Mouse (Mus musculus) lung, embryonic 15.5 days (tissue): ENCODE data around the gene Celsr2. TPM values are rescaled to one million over a fixed set of nuclear protein-coding genes. Genes with fewer than 3 reads are reported as not detected.

ENCODE experiments used
- ATAC-seq: fragments of 200-750 bp; cut with Nextera tagmentation; 2 replicates; pipeline ENCODE4 v1.8.0; 2017; ENCODE audit warnings: moderate number of reproducible peaks, borderline replicate concordance; ENCODE audit not compliant: low FRiP score, low TSS enrichment; ENCODE audit errors: extremely low read depth
- H3K27ac ChIP-seq: fragments of 300-500 bp; sonication (generic); 2 replicates; pipeline ENCODE4 v1.5.1; 2015; ENCODE audit warnings: moderate library complexity, mild to moderate bottlenecking, inconsistent platforms
- H3K27me3 ChIP-seq: fragments of 300-500 bp; sonication (generic); 2 replicates; pipeline ENCODE4 v1.6.1; 2015; ENCODE audit warnings: inconsistent platforms
- H3K36me3 ChIP-seq: fragments of 300-500 bp; sonication (generic); 2 replicates; pipeline ENCODE4 v1.6.1; 2015; ENCODE audit warnings: inconsistent platforms
- H3K4me1 ChIP-seq: fragments of 300-500 bp; sonication (generic); 2 replicates; pipeline ENCODE4 v1.6.1; 2015; ENCODE audit warnings: inconsistent platforms
- H3K4me2 ChIP-seq: fragments of 300-500 bp; sonication (generic); 2 replicates; pipeline ENCODE4 v1.6.1; 2015; ENCODE audit warnings: inconsistent platforms, mild to moderate bottlenecking, moderate library complexity
- H3K4me3 ChIP-seq: fragments of 300-500 bp; sonication (generic); 2 replicates; pipeline ENCODE4 v1.5.1; 2015; ENCODE audit warnings: mild to moderate bottlenecking, inconsistent platforms
- H3K9ac ChIP-seq: fragments of 300-500 bp; sonication (generic); 2 replicates; pipeline ENCODE4 v1.6.1; 2015; ENCODE audit warnings: inconsistent platforms
- H3K9me3 ChIP-seq: fragments of 300-500 bp; sonication (generic); 2 replicates; pipeline ENCODE4 v1.6.1; 2016; ENCODE audit warnings: inconsistent platforms
- WGBS: fragments of 180-500 bp; shearing (Covaris S2); methylation state at CpG from one replicate; pipeline ENCODE4 v1.1.7; 2015; 5-methylcytosine and 5-hydroxymethylcytosine counted together
- polyA plus RNA-seq: library from polyadenylated mRNA; unstranded; fragments of >200 nt; fragmentation: Nextera tagmentation; extraction: Ambion mirVana; gene quantifications from 2 replicates; pipeline ENCODE4 v1.2.1, GENCODE M21; 2015

Gene Celsr2
- polyA plus RNA-seq, 1 experiment from 2014 or later = 7.5 TPM

- Histone ChIP-seq H3K9me3 (no peaks in the 10 kb centered on the region), H3K4me1 (peaks cover 17% of the 10 kb centered on the region), H3K27ac (no peak overlapping the region), H3K4me3 (no peak overlapping the region), H3K4me2 (no peak overlapping the region; the same call in 1 of the 2 replicates), H3K27me3 (no peaks in the 10 kb centered on the region), H3K36me3 (no peaks in the 10 kb centered on the region), H3K9ac (no peak overlapping the region)
- ATAC-seq = no peak
- WGBS = 45% methylated on average over 9 of the region's 9 CpGs
Observed at GRCm38 (mm10) chr3:108367173-108367572, 48.2 kb downstream of the Celsr2 start.

DNA sequence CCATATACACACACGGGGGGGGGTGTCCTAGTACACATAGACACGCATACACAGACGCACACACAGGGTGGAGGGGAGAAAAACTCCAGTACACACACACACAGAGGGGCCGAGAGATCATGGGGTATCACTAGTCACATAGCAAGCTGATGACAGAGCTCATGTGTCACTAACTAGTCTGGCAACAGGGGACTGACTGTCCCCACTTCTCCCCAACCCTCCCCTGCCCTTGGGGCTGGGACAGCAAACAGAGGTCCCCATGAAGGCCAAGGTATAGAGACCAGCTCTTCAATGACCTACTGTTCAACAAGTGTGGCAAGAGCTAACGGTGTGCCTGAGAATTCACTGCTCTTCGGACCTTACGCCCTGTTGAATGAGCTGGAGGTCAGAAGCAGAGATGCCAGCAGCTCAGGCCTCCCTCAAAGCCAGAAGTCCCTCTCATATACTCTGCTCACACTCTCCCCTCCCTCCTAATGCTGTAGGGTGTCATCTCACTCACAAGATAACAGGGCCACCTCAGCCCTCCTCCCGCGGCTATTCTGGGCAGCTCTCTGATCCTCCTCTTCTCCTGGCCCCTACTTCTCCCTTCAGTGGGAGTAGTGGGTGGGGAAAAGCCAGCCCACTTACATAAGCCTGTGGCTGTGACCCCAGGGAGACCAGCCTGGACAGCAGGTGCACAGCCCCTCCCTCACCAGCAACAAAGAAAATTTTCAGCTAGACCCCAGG, 50.9 kb downstream of the Celsr2 start, which contains the start of gene Mybphl:
TSS of gene Mybphl (plus strand) at position 642 of the 726 bp plus-strand sequence.
- Histone ChIP-seq H3K27me3 (no peaks in the 10 kb centered on the region), H3K4me2 (no peak within 1 kb of the TSS), H3K4me3 (no peak within 1 kb of the TSS), H3K27ac (no peak within 1 kb of the TSS), H3K9ac (no peak within 1 kb of the TSS), H3K9me3 (no peaks in the 10 kb centered on the region), H3K36me3 (no peaks in the 10 kb centered on the region), H3K4me1 (peaks cover 18% of the 10 kb centered on the region)
- ATAC-seq = peak; percentile 37; the same call in 1 of the 2 replicates
- 52% methylated on average over 9 of the region's 9 CpGs for WGBS

GRCm38 (mm10) chr3:108363626-108364025, 51.7 kb downstream of the Celsr2 start:
- Histone ChIP-seq H3K4me1 (peaks cover 18% of the 10 kb centered on the region), H3K9ac (no peak overlapping the region), H3K4me3 (no peak overlapping the region), H3K36me3 (no peaks in the 10 kb centered on the region), H3K4me2 (no peak overlapping the region), H3K9me3 (no peaks in the 10 kb centered on the region), H3K27me3 (no peaks in the 10 kb centered on the region), H3K27ac (no peak overlapping the region)
- 49% methylated on average over 3 of the region's 3 CpGs for WGBS
- ATAC-seq = no peak

DNA sequence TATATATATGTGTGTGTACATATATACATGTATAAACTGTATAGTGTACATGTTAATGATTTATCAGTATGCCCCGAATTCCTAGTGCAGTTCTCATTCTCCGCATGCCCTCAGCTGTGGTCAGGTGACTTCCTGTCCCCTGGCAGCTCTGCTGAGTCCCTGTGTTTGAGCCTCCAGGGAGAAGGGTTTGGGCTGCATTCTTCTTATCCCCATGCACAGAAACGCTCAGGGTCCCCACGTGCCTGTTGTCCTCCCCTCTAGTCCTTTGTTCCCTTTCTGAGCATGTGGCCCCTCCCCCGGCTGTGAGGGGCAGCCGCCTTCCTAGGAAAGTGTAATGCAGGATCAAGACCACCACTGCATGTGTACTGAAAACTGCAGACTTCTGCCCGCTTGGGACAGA, 54.5 kb downstream of the Celsr2 start:
- H3K4me2 ChIP-seq = no peak overlapping the region
- ATAC-seq = no peak

GRCm38 (mm10) chr3:108358445-108358844, 56.9 kb downstream of the Celsr2 start:
- peaks cover 43% of the 10 kb centered on the region for H3K36me3 ChIP-seq
- H3K9me3 ChIP-seq = no peaks in the 10 kb centered on the region
- H3K27ac ChIP-seq = no peak overlapping the region
- 67% methylated on average over 6 of the region's 6 CpGs for WGBS
- H3K4me1 ChIP-seq = peaks cover 12% of the 10 kb centered on the region
- H3K27me3 ChIP-seq = no peaks in the 10 kb centered on the region
- ATAC-seq = no peak
- H3K4me2 ChIP-seq = no peak overlapping the region
- H3K4me3 ChIP-seq = no peak overlapping the region
- H3K9ac ChIP-seq = no peak overlapping the region

More for the DNA sequence above, 54.5 kb downstream of the Celsr2 start:
- no peaks in the 10 kb centered on the region for H3K27me3 ChIP-seq
- WGBS = 12% methylated on average over 7 of the region's 7 CpGs
- no peaks in the 10 kb centered on the region for H3K9me3 ChIP-seq
- H3K4me1 ChIP-seq = peaks cover 18% of the 10 kb centered on the region
- H3K27ac ChIP-seq = peak overlapping the region; percentile 72
- H3K9ac ChIP-seq = no peak overlapping the region
- peaks cover 19% of the 10 kb centered on the region for H3K36me3 ChIP-seq
- H3K4me3 ChIP-seq = no peak overlapping the region

GRCm38 (mm10) chr3:108357051-108357450, 58.3 kb downstream of the Celsr2 start:
- ATAC-seq = no peak
- Histone ChIP-seq H3K9me3 (no peaks in the 10 kb centered on the region), H3K4me3 (no peak overlapping the region), H3K27me3 (no peaks in the 10 kb centered on the region), H3K4me2 (no peak overlapping the region), H3K36me3 (peaks cover 52% of the 10 kb centered on the region), H3K9ac (no peak overlapping the region), H3K4me1 (peaks cover 9% of the 10 kb centered on the region), H3K27ac (no peak overlapping the region)
- 87% methylated on average over 10 of the region's 10 CpGs for WGBS

DNA sequence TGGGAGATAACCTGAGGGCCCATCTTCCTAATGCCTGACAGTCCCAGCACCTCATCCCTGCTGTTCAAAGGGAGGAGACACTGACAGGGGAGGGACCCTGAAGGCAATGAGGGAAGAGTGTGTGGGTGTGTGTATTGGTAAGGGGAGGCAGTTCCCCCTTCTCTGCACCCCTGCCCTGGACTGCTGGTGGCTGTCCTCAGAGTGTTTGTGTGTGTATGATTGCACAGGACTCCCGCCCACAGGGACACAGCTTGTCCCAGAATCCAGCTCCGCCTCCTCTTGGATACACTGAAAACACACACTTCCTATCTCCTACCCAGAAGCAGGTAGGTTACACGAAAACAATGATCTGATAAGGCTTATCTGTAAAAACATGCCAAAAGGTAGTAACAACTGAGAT, 60.1 kb downstream of the Celsr2 start:
- Histone ChIP-seq H3K27ac (no peak overlapping the region), H3K9ac (no peak overlapping the region), H3K4me1 (no peaks in the 10 kb centered on the region), H3K4me3 (no peak overlapping the region), H3K9me3 (no peaks in the 10 kb centered on the region), H3K27me3 (no peaks in the 10 kb centered on the region), H3K4me2 (no peak overlapping the region), H3K36me3 (peaks cover 70% of the 10 kb centered on the region)
- ATAC-seq = no peak
- WGBS = 66% methylated on average over 3 of the region's 3 CpGs

- 70% methylated on average over 9 of the region's 9 CpGs for WGBS
- Histone ChIP-seq H3K27me3 (no peaks in the 10 kb centered on the region), H3K4me3 (no peak overlapping the region), H3K4me1 (no peaks in the 10 kb centered on the region), H3K4me2 (no peak overlapping the region), H3K36me3 (peaks cover 86% of the 10 kb centered on the region), H3K9ac (no peak overlapping the region), H3K27ac (no peak overlapping the region), H3K9me3 (no peaks in the 10 kb centered on the region)
- no peak for ATAC-seq
Observed at GRCm38 (mm10) chr3:108348376-108348775, 67.0 kb downstream of the Celsr2 start.

DNA sequence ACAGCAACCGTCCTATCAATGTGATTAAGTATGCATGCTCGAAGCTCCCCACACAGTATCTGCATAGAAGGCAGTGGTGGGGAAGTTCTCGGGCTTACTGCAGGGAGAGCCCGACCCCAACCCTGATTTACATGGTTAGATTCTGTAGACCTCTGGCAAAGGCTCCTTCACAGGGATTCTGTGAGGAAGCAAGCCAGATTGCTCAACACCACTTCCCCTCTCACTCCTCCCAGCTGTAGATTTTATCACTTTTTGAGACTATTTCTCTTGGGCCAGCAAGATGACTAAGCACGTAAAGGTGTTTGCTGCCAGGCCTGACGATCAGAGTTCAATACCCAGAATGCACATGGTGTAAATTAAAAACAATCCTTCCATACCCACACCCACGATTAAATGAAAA, 69.5 kb downstream of the Celsr2 start:
- H3K27me3 ChIP-seq = no peaks in the 10 kb centered on the region
- no peak overlapping the region for H3K4me2 ChIP-seq
- peaks cover 80% of the 10 kb centered on the region for H3K36me3 ChIP-seq
- H3K4me1 ChIP-seq = peaks cover 11% of the 10 kb centered on the region
- H3K4me3 ChIP-seq = no peak overlapping the region
- H3K9me3 ChIP-seq = no peaks in the 10 kb centered on the region
- no peak overlapping the region for H3K9ac ChIP-seq
- H3K27ac ChIP-seq = no peak overlapping the region
- ATAC-seq = no peak
- 80% methylated on average over 7 of the region's 7 CpGs for WGBS

- peak; percentile 92 for ATAC-seq
- Histone ChIP-seq H3K27ac (peak overlapping the region; percentile 60), H3K4me3 (no peak overlapping the region), H3K4me2 (no peak overlapping the region), H3K9me3 (no peaks in the 10 kb centered on the region), H3K9ac (no peak overlapping the region), H3K36me3 (peaks cover 78% of the 10 kb centered on the region), H3K4me1 (peaks cover 11% of the 10 kb centered on the region), H3K27me3 (no peaks in the 10 kb centered on the region)
- WGBS = 48% methylated on average over 7 of the region's 7 CpGs
Observed at GRCm38 (mm10) chr3:108342185-108342584, 73.2 kb downstream of the Celsr2 start.

DNA sequence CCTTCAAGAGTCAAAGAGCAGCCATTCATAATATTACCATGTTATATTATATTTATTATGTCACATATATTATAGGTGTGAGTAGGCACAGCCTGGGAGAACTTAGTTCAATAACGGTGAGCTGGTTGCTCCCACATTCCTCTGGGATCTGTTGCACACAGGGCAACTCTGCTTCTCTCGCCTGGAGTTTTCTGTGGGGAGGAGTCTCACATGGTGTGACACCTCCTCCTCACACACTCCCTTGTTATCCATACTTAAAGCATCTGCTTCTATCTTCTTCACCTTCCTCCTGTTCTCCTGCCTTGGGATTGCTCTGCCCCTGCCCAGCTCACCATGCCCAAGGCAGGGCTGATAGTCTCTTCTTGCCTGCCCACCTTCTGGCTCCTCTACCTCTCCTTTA, 74.3 kb downstream of the Celsr2 start:
- no peak for ATAC-seq
- Histone ChIP-seq H3K9me3 (no peaks in the 10 kb centered on the region), H3K4me1 (peaks cover 11% of the 10 kb centered on the region), H3K4me3 (no peak overlapping the region), H3K27ac (peak overlapping the region; percentile 41), H3K4me2 (no peak overlapping the region), H3K27me3 (no peaks in the 10 kb centered on the region), H3K36me3 (peaks cover 73% of the 10 kb centered on the region), H3K9ac (no peak overlapping the region)
- WGBS = 81% methylated on average over 2 of the region's 2 CpGs
